Mouse (Mus musculus) common myeloid progenitor, adult 5-6 weeks (primary cell): Measurements from ENCODE around the gene Pknox2. TPM values are rescaled to one million over a fixed set of nuclear protein-coding genes. Genes with fewer than 3 reads are reported as not detected.

ENCODE experiments used
- ATAC-seq: replicated peaks from 2 replicates; pipeline ENCODE4 v1.8.0; 2016; ENCODE audit warnings: low read depth, mild to moderate bottlenecking, moderate TSS enrichment, inconsistent platforms; ENCODE audit not compliant: poor library complexity, severe bottlenecking
- total RNA-seq: library from RNA; stranded (forward); fragments of 200-1000, 187-1606 nt; gene quantifications from 2 replicates; pipeline ENCODE4 v1.2.3, GENCODE M21; 2017

The Pknox2 gene
- total RNA-seq, 1 experiment from 2014 or later: not detected

DNA sequence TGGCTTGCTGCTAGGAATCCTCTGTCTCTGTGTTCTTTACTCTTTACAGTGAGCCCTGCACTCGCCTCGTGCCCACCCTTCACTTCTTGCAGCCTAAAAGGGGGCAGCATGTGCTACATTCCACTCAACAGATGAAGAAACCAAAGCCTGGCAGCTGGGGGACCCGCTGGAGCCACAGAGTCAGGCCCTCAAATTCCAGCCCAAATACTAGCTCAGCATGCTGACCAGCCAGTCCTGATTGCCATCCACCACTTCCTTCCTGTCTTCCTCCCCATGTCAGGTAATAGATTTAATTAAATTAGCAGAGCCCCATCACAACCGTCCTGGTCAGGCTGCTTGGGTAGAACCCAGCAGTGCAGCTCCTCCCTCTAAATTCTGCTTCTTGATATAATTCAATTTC is 5.1 kb downstream of the Pknox2 start:
- no peak for ATAC-seq

DNA sequence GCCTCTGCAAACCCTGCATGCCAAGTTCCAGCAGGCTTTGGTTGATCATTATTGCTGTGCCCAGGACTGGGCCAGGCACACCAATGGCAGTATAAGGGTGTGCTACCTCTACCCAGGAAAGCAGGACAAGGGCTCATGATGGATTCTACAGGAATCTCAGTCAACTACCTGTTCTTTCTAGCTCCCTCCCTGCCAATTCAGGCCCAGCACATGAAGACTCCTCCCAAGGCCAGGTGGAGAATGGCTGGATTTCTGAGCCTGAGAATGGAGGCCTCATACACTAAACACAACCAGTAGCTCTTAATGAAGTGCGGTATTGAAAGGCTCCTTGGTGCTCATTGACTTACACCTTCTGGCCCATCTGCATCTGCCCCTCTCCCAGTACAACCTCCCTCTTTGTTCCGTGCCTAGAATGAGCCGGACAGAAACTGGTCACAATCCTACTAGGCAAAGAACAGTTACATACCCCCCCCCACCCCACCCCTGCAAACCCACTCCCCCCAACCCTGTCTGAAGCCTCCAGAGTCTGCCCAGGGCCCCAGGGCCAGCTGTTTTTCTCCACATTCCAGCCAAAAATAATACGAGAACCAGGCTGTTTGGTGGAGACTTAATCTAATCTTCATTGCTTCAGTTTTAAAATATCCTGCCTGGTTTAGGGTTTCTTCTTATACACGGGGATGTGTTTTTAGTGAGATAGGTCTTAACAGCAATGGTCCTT is 6.6 kb downstream of the Pknox2 start:
- ATAC-seq: no peak

DNA sequence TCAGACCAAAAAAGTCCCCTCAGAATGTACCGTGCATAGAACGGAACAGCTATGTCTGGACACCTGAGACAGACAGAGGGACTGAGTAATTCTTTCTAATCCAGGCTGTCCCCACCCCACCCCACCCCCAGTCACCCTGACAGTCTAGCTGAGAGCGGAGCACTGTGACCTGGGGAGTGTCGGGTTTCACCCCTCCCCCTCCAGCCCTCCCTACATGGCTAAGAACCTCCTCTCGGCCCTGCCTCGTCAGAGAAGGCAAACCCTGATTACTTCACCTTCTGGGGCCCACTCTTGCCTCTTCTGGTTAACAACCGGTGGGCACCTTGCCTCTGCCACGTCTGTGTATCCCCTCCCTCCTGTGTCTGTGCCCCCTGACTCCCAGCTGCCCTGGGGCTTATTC is 7.7 kb downstream of the Pknox2 start:
- 0 out of 2 replicates have a peak, but pooled peaks have one; percentile 5 for ATAC-seq

DNA sequence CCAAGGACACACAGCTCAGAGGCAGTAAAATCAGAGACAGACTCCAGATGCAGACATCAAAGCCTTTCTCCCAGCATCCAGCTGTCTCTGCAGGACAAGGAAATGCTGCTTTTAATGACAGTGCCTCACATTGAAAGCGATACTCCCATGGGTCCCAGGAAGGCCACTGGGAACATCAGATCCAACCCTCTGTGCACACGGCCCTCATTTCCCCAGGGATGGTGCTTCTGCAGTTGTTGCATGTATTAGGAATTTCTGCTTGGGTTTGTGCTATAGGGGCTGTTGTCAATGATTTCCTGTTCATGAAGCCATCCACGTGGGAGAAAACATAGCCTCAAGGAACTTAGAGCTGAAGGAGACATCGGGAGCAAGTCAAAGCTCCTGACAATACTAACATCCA is 8.3 kb downstream of the Pknox2 start:
- ATAC-seq: no peak

DNA sequence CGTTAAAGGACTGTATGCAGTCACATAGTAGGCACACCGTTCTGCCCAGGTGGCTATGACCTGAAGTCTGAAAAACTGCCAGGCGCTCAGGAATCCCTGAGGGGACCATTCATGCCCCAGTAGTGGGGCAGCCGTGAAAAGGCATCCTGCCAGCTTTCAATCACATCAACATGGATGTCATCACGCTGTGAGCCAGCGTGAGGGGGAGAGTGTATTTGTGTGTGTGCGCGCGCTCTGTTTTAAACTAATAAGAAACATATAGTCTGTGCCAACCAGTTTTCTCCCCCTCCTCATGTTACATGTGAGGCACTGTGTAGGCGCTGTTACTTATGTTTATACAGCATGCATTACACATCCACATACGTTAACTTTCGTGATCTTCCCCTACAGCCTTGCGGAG is 10.9 kb downstream of the Pknox2 start:
- ATAC-seq: no peak

DNA sequence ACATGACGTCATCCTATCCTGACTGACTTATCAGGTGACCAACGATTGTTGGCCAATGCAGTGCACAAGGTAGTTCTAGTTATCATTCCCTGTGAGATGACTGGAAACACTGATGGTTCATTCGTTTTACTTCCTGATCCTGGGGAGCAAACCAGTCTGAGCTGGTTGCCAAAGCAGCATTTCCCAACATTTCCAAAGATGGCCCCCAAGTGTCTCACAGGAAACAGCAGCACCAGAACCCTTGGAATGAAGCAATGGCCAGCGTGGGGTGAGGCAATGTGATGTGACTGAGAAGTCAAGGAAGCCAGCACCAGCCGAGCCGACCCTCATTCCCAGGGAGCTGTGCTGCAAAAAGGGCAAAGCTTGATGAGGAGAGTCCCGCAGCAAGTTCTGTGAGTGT is 13.7 kb downstream of the Pknox2 start:
- no peak for ATAC-seq

DNA sequence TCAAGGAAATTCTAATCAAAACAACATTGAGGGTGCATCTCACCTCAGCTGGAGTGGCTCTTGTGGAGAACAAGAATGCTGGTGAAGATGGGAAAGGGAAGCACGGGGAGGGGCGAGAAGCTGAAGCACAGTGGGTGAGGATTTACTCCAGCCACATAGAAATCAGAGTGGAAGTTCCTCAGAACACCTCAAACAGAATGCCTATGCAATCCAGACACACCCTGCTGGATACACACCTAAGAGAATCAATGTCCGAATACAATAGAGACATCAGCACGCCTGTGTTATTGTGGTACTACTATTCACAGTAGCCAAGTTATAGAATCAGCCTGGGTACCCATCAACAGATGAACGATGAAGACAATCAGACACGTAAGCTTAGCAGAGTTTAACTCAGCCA is 18.2 kb downstream of the Pknox2 start:
- ATAC-seq: no peak

DNA sequence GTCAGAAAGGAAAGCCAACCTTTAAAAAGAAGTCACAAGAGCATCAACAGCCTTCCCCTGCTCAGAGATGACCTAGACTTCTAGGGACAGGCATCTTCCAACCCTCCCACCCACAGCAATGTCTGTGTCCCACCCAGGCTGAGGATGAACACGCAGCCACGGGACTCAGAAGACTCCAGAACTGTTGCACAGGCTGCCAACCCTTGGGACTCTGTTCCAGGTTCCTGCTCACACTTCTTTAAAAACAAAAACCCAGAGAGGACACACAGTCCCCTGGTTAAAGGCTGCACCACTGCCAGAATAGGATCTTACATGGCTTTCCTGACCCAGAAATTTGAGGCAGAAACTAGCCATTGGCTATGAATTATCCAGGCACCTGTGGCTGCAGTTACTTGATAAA is 21.0 kb downstream of the Pknox2 start:
- no peak for ATAC-seq

DNA sequence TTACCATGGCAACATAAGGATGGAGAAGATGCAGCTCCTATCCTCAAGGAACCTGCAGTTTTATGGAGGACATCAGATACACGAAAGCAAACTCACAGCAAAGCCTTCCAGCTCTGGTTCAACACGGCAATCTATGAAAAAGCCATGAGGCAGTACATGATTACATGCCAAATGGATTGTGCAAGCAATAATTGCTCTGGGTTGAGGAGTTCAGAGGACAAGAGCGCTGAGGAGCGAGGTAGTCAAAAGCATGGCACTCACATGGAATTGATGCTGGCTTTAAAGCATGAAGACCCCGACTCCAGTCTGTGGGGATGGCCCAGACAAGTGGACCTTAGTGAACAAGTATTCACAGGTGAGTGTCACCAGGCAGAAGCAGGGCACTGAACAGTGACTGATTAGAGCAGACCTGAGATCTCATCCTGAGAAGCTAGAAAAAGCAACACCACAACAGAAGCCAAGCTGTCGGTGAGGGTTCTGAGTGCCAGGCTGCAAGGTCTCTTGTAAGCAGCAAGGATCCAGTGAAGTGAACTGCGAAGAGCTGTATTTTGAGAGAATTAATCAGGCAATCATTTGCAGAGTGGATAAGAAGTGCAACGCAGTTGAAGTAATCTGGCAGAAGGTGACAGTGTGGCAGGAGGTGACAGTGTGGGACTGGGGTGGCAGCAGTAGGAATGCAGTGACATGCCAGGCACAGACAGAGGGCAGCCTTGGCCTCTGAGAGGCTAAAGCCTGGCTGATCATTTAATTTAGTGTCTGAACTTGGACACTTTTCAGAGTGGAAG is 22.3 kb downstream of the Pknox2 start:
- ATAC-seq: no peak

DNA sequence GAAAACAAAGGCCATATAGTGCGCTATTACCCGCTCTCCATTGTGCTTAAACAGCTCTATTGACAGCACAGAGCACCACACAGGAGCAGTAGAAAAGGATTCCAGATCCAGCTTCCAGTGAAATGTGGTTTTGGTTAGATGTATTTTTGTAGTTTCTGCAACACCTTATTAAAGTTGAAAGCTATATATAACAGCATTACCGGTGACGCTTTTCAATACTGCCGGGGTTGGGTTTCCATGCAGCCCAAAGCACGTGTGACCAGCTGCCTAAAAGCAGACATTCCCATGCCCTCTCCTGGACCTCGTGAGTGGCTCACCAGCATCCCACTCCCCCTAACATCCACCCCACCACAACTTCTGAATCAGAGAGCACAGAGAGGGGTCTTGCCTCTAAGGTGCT is 23.8 kb downstream of the Pknox2 start:
- no peak for ATAC-seq

DNA sequence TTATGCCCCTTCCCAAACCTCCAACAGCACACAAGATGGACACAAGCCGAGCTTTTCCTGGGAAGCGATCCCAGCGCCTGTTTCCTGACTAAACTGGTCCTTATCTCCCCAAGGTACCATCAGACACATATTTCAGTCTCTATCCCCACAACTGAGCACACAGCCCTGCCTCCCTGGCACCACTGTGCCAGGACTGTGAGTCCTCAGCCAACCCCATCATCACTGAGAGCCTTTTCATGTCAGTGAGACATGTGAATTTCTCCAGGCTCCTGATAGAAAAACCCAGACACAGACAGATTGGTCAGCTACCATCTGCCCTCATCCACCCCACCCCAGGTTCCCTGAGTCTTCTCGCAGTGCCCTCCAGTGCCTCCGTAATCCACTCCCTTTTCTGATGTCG is 24.2 kb downstream of the Pknox2 start:
- no peak for ATAC-seq

DNA sequence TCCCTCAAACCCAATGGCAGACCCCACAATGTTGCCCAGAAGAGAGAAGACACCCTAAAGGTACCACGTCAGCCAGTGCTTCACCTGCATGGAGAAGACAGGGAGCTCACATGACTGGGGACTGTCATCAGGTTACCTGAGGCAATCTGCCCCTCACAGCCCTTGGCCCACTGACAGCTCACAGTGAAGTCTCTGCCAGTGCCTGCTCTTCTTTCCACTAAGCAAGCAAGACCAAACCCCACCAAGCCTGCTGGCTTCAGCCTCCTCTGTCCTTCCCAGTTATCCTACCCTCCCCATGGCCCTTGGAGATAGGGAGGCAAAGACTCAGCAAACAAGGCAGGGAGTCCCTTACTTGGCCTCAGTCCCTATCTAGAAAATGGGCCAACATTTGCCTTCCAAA is 24.8 kb downstream of the Pknox2 start:
- ATAC-seq: no peak

DNA sequence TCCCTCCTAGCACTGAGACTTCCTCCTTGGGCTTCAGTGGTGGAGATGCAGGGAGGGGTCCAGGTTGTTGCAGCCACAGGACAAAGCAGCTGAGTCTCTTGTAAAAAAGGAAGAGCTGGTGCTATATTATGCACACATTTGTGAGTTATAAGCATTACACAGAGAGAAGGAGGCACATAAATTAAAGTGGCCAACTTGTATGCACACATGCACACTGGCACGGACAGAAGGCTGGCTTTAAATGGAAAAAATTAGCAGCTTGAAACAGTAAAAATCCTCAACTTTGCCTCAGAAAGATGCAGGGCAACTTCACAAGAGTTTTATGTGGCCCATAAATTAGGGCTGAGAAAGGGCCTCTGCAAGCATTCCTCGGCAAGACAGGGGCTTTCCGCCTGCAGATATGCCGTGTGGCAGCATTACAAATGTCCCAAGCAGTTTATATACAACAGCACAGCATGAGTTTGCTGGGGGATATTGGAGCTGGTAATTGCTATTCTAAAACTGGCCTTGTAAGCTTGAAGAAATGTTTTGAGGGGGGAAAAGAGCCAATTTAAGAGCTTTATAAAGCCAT is 25.4 kb downstream of the Pknox2 start:
- no peak for ATAC-seq

DNA sequence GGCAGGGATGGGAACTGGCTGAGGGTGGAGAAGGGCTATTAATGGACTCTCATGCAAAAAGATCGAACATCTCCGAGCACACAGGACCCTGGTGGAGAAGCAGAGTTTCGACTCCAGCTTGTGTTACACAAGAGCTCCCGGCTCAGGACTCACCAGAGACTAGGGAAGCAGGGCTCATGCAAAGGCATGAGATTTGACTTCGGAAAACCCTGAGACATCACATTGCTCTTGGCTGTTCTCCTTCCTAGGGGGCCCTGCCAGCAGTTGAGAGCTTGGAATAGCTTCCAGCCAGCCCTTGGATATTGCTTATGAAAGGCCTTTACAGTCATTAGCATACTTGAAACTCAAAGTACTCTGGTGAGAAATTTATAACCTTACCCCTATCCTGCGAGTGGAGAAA is 26.4 kb downstream of the Pknox2 start:
- ATAC-seq: no peak

DNA sequence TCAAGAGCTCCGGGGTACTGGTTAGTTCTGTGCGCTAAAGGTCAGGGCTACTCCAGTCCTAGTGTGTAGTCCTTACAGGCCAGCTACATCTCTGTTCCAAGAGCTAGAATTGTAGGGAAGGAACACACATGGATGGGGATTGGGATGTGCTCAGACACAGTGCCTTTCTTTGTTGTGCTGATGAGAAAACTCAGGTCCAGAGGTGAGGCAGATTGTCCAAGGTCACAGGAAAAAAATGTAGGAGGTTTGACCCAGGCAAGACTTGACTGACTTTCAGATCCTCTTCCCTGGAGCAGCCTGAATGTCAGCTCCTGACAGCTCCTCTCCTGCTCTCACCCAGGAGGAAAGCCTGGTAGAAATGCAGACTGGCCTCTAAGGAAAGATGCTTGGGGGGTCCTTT is 29.7 kb downstream of the Pknox2 start:
- no peak for ATAC-seq

DNA sequence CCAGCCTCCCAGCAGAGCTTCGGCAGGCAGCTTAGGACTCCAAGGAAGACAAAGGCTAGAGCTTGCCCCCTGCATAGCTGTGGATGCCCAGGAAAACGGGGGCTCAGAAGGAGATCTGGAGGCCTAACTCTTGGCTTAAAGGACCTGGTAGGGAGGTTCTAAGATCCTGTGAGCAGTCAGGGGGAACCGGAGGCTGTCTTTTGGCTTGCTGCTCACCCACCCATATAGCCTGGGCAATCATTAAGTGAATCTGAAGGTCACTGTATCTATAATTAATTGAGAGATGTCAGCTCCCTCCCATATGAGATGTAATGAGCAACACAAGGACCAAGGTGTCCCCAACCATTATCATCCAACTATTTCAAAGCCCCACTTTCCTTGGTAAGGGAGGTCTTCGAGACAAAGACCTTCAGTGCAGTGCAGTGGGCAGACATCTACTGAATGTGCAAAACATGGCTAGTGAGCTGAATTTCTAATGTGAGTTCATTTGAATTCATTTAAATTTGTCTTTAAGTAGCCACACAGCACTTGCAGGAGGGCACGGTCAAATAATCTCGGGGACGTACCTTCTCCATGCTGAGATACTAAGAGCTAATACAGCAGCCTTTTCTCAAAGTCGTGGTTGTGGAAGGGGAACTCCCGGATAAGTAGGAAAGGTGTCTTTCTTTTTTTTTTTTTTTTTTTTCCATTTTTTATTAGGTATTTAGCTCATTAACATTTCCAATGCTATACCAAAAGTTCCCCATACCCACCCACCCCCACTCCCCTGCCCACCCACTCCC is 30.4 kb downstream of the Pknox2 start:
- no peak for ATAC-seq

DNA sequence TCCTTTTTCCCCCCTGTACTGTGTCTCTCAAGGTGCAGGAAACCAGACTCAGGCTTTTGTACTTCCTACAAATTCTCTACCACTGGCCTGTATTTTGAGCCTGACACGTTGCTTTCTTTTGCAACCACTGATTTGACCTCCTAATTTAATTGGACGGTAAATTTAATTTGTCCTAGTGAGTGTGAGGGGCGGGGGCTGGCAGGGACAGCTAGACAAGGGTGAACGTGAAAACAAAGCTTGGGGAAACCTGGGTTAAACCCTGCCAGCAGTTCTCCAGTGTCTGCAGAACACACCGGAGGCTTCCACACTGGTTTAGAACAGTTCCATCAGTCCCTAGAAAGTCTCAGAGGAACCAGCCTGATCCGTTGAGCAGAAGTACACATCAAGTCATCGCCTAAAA is 31.4 kb downstream of the Pknox2 start:
- ATAC-seq: no peak

DNA sequence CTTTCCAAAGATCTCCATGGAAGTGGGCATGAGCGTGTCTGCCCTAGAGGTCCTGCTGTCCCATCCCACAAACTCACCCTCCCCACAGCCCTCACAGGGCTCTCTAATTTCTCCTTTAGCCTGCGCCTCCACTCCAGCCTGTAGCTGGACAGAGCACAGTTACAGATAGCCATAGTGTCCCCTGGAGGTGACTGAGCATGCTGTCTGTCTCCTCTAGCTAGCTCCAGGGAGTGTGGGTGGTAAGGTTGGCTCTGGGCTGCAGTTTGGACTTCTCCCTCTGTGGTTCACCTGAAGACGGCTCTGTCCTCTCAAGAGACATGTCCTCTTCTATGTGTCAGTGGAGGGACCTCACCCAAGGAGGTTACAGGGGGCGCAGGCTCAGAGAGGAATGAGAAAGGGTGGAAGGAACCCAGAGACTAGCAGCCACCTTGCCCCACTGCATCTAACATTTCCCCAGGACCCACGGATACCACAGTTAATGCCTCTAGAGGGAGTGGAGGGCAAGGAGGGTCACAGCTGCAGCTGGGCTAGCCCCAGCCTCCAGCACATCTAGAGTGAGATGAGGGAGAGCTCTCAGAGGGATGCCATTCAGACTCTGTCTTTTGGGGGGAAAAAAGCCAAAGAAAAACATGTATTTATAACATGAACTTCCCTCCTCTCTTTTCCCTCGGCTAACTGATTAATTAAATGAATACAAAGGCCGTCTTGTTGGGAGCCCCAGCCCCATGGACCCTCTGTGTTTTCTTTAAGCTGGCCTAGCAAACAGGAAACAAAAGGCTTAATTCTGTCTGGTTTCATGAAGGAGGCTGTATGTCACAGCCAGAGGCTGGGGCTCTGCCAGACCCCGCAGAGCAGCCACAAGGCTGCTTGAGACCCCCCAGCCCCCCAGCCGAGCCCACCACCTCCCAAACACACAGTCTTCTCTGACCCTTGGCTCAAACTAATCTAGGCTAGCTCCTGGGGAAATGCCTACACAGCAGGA is 32.6 kb downstream of the Pknox2 start:
- ATAC-seq: no peak

DNA sequence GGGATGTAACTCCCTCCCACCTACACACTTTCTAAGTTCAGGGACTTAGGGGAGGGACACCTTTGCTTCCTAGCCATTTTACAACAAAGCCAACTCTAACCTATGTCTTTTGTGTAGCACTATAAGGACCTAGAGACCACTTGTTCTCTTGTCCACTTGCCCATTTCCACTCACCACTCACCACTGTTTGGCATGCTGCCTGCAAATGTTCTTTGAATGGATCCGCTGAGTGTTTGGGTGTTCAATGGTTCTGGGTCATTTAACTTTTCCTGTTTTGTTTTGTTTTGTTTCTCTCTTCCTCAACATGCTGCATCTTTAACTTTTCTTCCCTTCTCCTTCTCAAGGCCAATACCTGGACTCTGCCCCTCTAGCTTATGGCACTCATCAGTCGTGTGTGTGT is 39.7 kb downstream of the Pknox2 start:
- ATAC-seq: no peak

DNA sequence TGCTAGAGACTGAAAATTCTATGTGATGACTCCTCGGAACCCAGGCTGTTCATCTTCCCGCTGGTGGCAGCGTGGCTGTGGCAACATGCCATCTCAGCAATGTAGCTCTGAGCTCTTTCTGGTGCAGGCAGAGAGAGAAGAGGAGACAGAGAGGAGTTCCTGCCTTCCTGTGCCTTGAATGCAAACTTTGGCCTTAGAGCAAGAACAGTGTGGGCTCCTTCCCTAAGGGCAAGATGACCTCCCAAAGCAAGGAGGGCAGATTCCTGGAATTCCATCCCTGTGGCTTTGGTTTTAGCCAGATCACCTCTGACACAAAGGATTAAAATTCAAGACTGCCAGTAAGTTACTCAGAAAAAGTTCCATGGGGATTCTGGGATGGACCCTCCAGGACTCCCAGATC is 40.4 kb downstream of the Pknox2 start:
- no peak for ATAC-seq
